Mouse (Mus musculus): Measurements from ENCODE around the gene Ccdc162. TPM values are rescaled to one million over a fixed set of nuclear protein-coding genes. Genes with fewer than 3 reads are reported as not detected.

Gene Ccdc162
- 0.70 and 1.2 TPM in 2 replicates for polyA plus RNA-seq (2012; rRNA removed)

DNA sequence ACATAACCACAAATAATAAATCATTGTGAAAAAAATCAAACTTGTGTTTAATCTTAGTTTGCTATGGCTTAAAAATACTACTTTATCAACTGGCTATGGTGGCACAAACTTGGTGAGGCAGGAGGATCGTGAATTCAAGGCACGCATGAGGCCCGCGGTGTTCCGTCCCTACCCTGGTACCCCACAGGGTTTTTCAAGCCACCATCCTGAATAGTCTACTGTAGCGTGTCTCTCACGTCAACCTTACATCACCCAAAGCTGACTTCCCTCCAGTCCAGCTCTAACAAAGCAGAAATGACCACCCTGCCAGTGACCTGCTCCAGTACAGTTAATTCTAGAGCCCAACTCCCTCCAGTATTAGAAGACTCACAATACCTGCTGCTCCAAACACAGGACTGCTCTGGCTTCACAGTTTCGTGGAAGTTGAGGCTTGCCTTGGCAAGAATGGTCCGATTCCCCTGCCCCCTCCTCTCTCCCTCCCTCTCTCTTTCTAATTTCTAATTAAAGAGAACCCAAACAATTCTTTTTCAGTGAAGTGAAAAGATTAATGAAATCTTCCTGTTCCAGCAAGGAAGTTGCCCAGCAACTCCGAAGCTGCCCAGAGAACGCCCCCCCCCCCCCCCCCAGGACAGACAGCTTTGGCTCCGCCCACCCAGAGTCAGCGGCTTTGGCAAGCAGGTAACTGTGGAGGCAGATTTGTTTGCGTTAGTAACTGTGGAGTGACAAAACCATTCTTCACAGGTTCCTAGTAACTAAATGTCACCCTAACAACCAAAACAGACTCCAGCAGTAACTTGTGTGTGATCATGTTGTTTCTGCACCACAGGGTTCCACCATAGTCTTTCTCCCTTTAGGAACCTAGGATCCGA, at the start of gene Ccdc162:
TSS of gene Ccdc162 (minus strand) at position 606 of the 869 bp plus-strand sequence.

GRCm38 (mm10) chr10:41518981-41519618, 197.3 kb downstream of the Ccdc162 start, which contains the start of gene Cd164:
Gene Cd164, plus strand, starts transcription at chr10:41519414.

GRCm38 (mm10) chr10:41489708-41490517, 226.5 kb downstream of the Ccdc162 start, which contains the start of the genes Smpd2 and Ppil6:
Gene Smpd2, minus strand, starts transcription at chr10:41490369.
Gene Ppil6, plus strand, starts transcription at chr10:41490439.

Other genes starting within 250 kb of the Ccdc162 start
- 43.6 and 45.1 TPM in 2 replicates for gene Mical1, start 240.3 kb downstream of the Ccdc162 start, polyA plus RNA-seq (2012; rRNA removed)
- gene Smpd2, start 226.3 kb downstream of the Ccdc162 start, polyA plus RNA-seq (2012; rRNA removed): 44.9 and 58.5 TPM in 2 replicates
- gene Ppil6, start 226.2 kb downstream of the Ccdc162 start, polyA plus RNA-seq (2012; rRNA removed): 0.81 and 1.7 TPM in 2 replicates
- gene Cd164, start 197.2 kb downstream of the Ccdc162 start, polyA plus RNA-seq (2012; rRNA removed): 40.8 and 115 TPM in 2 replicates
- 14.8 and 15.1 TPM in 2 replicates for gene Cep57l1, start 93.2 kb upstream of the Ccdc162 start, polyA plus RNA-seq (2012; rRNA removed)
- 23.0 and 28.0 TPM in 2 replicates for gene Sesn1, start 93.3 kb upstream of the Ccdc162 start, polyA plus RNA-seq (2012; rRNA removed)

All from central nervous system, embryonic 11.5 days (tissue).